Mouse (Mus musculus): ENCODE results near the gene 4921530L21Rik. TPM values are rescaled to one million over a fixed set of nuclear protein-coding genes. Genes with fewer than 3 reads are reported as not detected.

Gene 4921530L21Rik
- not detected for polyA plus RNA-seq (2017; shearing (Covaris generic))

GRCm38 (mm10) chr14:95880954-95881353 is at the start of gene 4921530L21Rik:
Gene 4921530L21Rik (plus strand): TSS chr14:95881254.

